ENCODE assay signal across 16 mouse cellular contexts in genomic region chr11:58930254-58930653, GRCm38 (mm10). TPM values are rescaled to one million over a fixed set of nuclear protein-coding genes. Genes with fewer than 3 reads are reported as not detected.
"Had no signal": no experiment of that assay in that cellular context is flagged by ENCODE, and none has a peak within 500 bp of the region (broad histone marks: within the 10 kb centered on the region; RNA-seq: fewer than 3 reads in every experiment).

No protein-coding gene starts in this region.

- H3K4me3 ChIP-seq: kidney, embryonic 15.5 days; limb, embryonic 13.5 days; midbrain, embryonic 10.5 days had no signal

- H3K4me1 ChIP-seq: limb, embryonic 13.5 days had no signal

- H3K27ac ChIP-seq: hindbrain, postnatal 0 days; limb, embryonic 13.5 days; midbrain, embryonic 10.5 days had no signal

- DNase-seq: left cerebral cortex, postnatal 4 days; lung, adult 2 months; lung, postnatal 10 days; lung, postnatal 4 days; midbrain, embryonic 14.5 days; thymus, adult 2 months; thymus, postnatal 25 days had no signal

- H3K4me2 ChIP-seq: kidney, embryonic 15.5 days; limb, embryonic 13.5 days had no signal

- ATAC-seq: hindbrain, postnatal 0 days had no signal

- H3K27me3 ChIP-seq: kidney, embryonic 15.5 days; limb, embryonic 13.5 days had no signal

- H3K9me3 ChIP-seq: kidney, embryonic 15.5 days; limb, embryonic 13.5 days; midbrain, embryonic 10.5 days had no signal

- H3K9ac ChIP-seq: kidney, embryonic 15.5 days; limb, embryonic 13.5 days had no signal

RNA-seq across cellular contexts. Expression of gene Btnl10, which starts 12.5 kb away (rescaled TPM):
- total RNA-seq: hindbrain, postnatal 0 days; monocyte, adult 5-6 weeks had no signal
- polyA plus RNA-seq: large intestine, adult 2 months; limb, embryonic 13.5 days; midbrain, embryonic 10.5 days; neural tube, embryonic 14.5 days; stomach, embryonic 14.5 days; urinary bladder, adult 2 months had no signal

RNA-seq across cellular contexts. Expression of gene Trim17, which starts 24.2 kb away (rescaled TPM):
- total RNA-seq: monocyte, adult 5-6 weeks had no signal
